Mouse (Mus musculus): ENCODE measurements around the gene Lsg1. TPM values are rescaled to one million over a fixed set of nuclear protein-coding genes. Genes with fewer than 3 reads are reported as not detected.

The Lsg1 gene
- 100 to 1,000 TPM in 1 of 26 experiments, 10 to 100 TPM in 25; 29.1 to 107 (median 80.8) TPM for total RNA-seq (2018; cell fraction: chromatin; rRNA removed)
- 10 to 100 TPM; 11.2 to 22.0 (median 16.0) TPM for total RNA-seq (2018; cell fraction: cytosol; rRNA removed)
- 10 to 100 TPM; 24.1 to 64.7 (median 45.3) TPM for total RNA-seq (2018; cell fraction: nucleus; rRNA removed)
- polyA plus RNA-seq (2018), result 17.1 to 25.0 TPM (median 20.8 TPM) in 3 replicates

- peak within 1 kb of the TSS; percentile 95 for H3K27ac ChIP-seq
- peaks cover 41% of the 10 kb centered on the region for H3K79me2 ChIP-seq (ENCODE audit: inconsistent target)
- H3K4me3 ChIP-seq (ENCODE audit: inconsistent target), result peak within 1 kb of the TSS; percentile 85
- peaks cover 26% of the 10 kb centered on the region; the same call in 1 of the 2 replicates for H3K36me3 ChIP-seq (ENCODE audit: inconsistent target)
- WGBS (ENCODE audit: missing documents), result 3% methylated on average over 35 of the region's 35 CpGs
These were observed at the start of gene Lsg1 for GRCm38 (mm10) chr16:30587494-30588327. Gene Lsg1, minus strand, starts transcription at chr16:30587592.

GRCm38 (mm10) chr16:30633906-30634746 is 46.7 kb upstream of the Lsg1 start:
- Histone ChIP-seq H3K36me3 (ENCODE audit: inconsistent target) (no peaks in the 10 kb centered on the region), H3K79me2 (ENCODE audit: inconsistent target) (no peaks in the 10 kb centered on the region), H3K27ac (no peak overlapping the region), H3K4me3 (ENCODE audit: inconsistent target) (no peak overlapping the region)
- 88% methylated on average over 7 of the region's 8 CpGs for WGBS (ENCODE audit: missing documents)

GRCm38 (mm10) chr16:30629509-30629908 is 42.1 kb upstream of the Lsg1 start:
- Histone ChIP-seq H3K79me2 (ENCODE audit: inconsistent target) (no peaks in the 10 kb centered on the region), H3K27ac (no peak overlapping the region), H3K36me3 (ENCODE audit: inconsistent target) (no peaks in the 10 kb centered on the region), H3K4me3 (ENCODE audit: inconsistent target) (no peak overlapping the region)
- 85% methylated on average over 5 of the region's 5 CpGs for WGBS (ENCODE audit: missing documents)

- 98% methylated on average over 6 of the region's 6 CpGs for WGBS (ENCODE audit: missing documents)
- no peak overlapping the region for H3K4me3 ChIP-seq (ENCODE audit: inconsistent target)
- no peak overlapping the region for H3K27ac ChIP-seq
- no peaks in the 10 kb centered on the region for H3K36me3 ChIP-seq (ENCODE audit: inconsistent target)
- no peaks in the 10 kb centered on the region for H3K79me2 ChIP-seq (ENCODE audit: inconsistent target)
These were observed 41.0 kb upstream of the Lsg1 start for GRCm38 (mm10) chr16:30628401-30628800.

GRCm38 (mm10) chr16:30627586-30628337 is 40.4 kb upstream of the Lsg1 start:
- no peaks in the 10 kb centered on the region for H3K79me2 ChIP-seq (ENCODE audit: inconsistent target)
- no peaks in the 10 kb centered on the region for H3K36me3 ChIP-seq (ENCODE audit: inconsistent target)
- H3K4me3 ChIP-seq (ENCODE audit: inconsistent target), result no peak overlapping the region
- H3K27ac ChIP-seq, result no peak overlapping the region
- 89% methylated on average over 11 of the region's 11 CpGs for WGBS (ENCODE audit: missing documents)

- H3K4me3 ChIP-seq (ENCODE audit: inconsistent target), result no peak overlapping the region
- H3K79me2 ChIP-seq (ENCODE audit: inconsistent target), result no peaks in the 10 kb centered on the region
- no peak overlapping the region for H3K27ac ChIP-seq
- 54% methylated on average over 2 of the region's 2 CpGs for WGBS (ENCODE audit: missing documents)
- H3K36me3 ChIP-seq (ENCODE audit: inconsistent target), result no peaks in the 10 kb centered on the region
These were observed 37.2 kb upstream of the Lsg1 start for GRCm38 (mm10) chr16:30624640-30625039.

GRCm38 (mm10) chr16:30623645-30624044 is 36.3 kb upstream of the Lsg1 start:
- Histone ChIP-seq H3K79me2 (ENCODE audit: inconsistent target) (no peaks in the 10 kb centered on the region), H3K4me3 (ENCODE audit: inconsistent target) (no peak overlapping the region), H3K36me3 (ENCODE audit: inconsistent target) (no peaks in the 10 kb centered on the region), H3K27ac (no peak overlapping the region)
- WGBS (ENCODE audit: missing documents), result 29% methylated on average over 7 of the region's 7 CpGs

- H3K27ac ChIP-seq, result no peak overlapping the region
- no peaks in the 10 kb centered on the region for H3K79me2 ChIP-seq (ENCODE audit: inconsistent target)
- WGBS (ENCODE audit: missing documents), result 97% methylated on average over 3 of the region's 3 CpGs
- no peak overlapping the region for H3K4me3 ChIP-seq (ENCODE audit: inconsistent target)
- no peaks in the 10 kb centered on the region for H3K36me3 ChIP-seq (ENCODE audit: inconsistent target)
These were observed 28.9 kb upstream of the Lsg1 start for GRCm38 (mm10) chr16:30616281-30616680.

- Histone ChIP-seq H3K27ac (no peak overlapping the region), H3K36me3 (ENCODE audit: inconsistent target) (no peaks in the 10 kb centered on the region), H3K4me3 (ENCODE audit: inconsistent target) (no peak overlapping the region), H3K79me2 (ENCODE audit: inconsistent target) (no peaks in the 10 kb centered on the region)
- WGBS (ENCODE audit: missing documents), result 82% methylated on average over 6 of the region's 6 CpGs
These were observed 27.4 kb upstream of the Lsg1 start for GRCm38 (mm10) chr16:30614705-30615317.

GRCm38 (mm10) chr16:30614122-30614521 is 26.7 kb upstream of the Lsg1 start:
- WGBS (ENCODE audit: missing documents), result 76% methylated on average over 5 of the region's 5 CpGs
- no peaks in the 10 kb centered on the region for H3K79me2 ChIP-seq (ENCODE audit: inconsistent target)
- no peak overlapping the region for H3K4me3 ChIP-seq (ENCODE audit: inconsistent target)
- no peak overlapping the region for H3K27ac ChIP-seq
- H3K36me3 ChIP-seq (ENCODE audit: inconsistent target), result no peaks in the 10 kb centered on the region

GRCm38 (mm10) chr16:30613122-30613521 is 25.7 kb upstream of the Lsg1 start:
- H3K36me3 ChIP-seq (ENCODE audit: inconsistent target), result no peaks in the 10 kb centered on the region
- 96% methylated on average over 7 of the region's 7 CpGs for WGBS (ENCODE audit: missing documents)
- H3K4me3 ChIP-seq (ENCODE audit: inconsistent target), result no peak overlapping the region
- H3K27ac ChIP-seq, result no peak overlapping the region
- H3K79me2 ChIP-seq (ENCODE audit: inconsistent target), result no peaks in the 10 kb centered on the region

- H3K27ac ChIP-seq, result no peak overlapping the region
- 87% methylated on average over 5 of the region's 5 CpGs for WGBS (ENCODE audit: missing documents)
- no peaks in the 10 kb centered on the region for H3K79me2 ChIP-seq (ENCODE audit: inconsistent target)
- no peaks in the 10 kb centered on the region for H3K36me3 ChIP-seq (ENCODE audit: inconsistent target)
- no peak overlapping the region for H3K4me3 ChIP-seq (ENCODE audit: inconsistent target)
These were observed 23.9 kb upstream of the Lsg1 start for GRCm38 (mm10) chr16:30611331-30611730.

- Histone ChIP-seq H3K79me2 (ENCODE audit: inconsistent target) (no peaks in the 10 kb centered on the region), H3K27ac (no peak overlapping the region), H3K4me3 (ENCODE audit: inconsistent target) (no peak overlapping the region), H3K36me3 (ENCODE audit: inconsistent target) (no peaks in the 10 kb centered on the region)
- 92% methylated on average over 3 of the region's 3 CpGs for WGBS (ENCODE audit: missing documents)
These were observed 20.5 kb upstream of the Lsg1 start for GRCm38 (mm10) chr16:30607868-30608267.

- no peak overlapping the region for H3K27ac ChIP-seq
- H3K36me3 ChIP-seq (ENCODE audit: inconsistent target), result no peaks in the 10 kb centered on the region
- WGBS (ENCODE audit: missing documents), result 90% methylated on average over 6 of the region's 6 CpGs
- no peaks in the 10 kb centered on the region for H3K79me2 ChIP-seq (ENCODE audit: inconsistent target)
- H3K4me3 ChIP-seq (ENCODE audit: inconsistent target), result no peak overlapping the region
These were observed 18.1 kb upstream of the Lsg1 start for GRCm38 (mm10) chr16:30605528-30605927.

Measured in macrophage (primary cell).